Mouse (Mus musculus): Measurements from ENCODE around the gene Gm49398. TPM values are rescaled to one million over a fixed set of nuclear protein-coding genes. Genes with fewer than 3 reads are reported as not detected.

The Gm49398 gene
- not detected in 2 replicates for polyA plus RNA-seq (2012)

DNA sequence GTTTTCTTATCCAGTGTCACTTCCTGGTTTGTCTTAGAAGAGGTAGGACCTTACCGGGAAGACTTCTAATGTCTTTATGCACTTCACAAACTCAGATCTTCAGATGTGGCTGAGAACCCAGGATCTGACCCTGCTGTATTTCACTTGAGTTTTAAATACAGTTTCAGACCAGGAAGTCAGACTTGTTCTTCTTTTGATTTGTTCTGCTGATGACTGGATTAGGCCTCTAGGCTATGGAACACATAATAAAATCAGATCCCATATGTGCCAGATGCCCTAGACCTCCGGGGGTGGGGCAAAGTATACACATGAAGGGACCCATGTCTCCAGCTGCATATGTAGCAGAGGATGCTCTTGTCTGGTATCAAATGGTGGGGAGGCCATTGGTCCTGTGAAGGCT is at the start of gene Gm49398:
Gm49398 (minus strand) TSS at position 101 of the 400 bp plus-strand sequence.
- TF ChIP-seq GATA1 (IDR thresholded peaks at IDR 0.05; ENCODE audit: low read length), result no peak

DNA sequence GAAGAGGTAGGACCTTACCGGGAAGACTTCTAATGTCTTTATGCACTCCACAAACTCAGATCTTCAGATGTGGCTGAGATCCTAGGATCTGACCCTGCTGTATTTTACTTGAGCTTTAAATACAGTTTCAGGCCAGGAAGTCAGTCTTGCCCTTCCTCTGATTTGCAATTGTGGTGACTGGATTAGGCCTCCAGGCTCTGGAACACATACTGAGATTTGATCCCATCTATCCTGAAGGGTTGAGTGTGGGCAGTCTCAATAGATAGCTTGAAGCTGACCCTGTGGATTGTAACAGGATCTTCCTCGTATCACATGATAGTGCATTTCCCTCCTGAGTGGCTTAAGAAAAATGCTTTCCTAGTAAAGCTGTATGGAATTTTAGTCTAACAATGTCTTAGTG is 33.4 kb downstream of the Gm49398 start, which contains the start of gene Cts8:
Cts8 (minus strand) TSS at position 101 of the 400 bp plus-strand sequence.
- TF ChIP-seq GATA1 (IDR thresholded peaks at IDR 0.05; ENCODE audit: low read length), result no peak

DNA sequence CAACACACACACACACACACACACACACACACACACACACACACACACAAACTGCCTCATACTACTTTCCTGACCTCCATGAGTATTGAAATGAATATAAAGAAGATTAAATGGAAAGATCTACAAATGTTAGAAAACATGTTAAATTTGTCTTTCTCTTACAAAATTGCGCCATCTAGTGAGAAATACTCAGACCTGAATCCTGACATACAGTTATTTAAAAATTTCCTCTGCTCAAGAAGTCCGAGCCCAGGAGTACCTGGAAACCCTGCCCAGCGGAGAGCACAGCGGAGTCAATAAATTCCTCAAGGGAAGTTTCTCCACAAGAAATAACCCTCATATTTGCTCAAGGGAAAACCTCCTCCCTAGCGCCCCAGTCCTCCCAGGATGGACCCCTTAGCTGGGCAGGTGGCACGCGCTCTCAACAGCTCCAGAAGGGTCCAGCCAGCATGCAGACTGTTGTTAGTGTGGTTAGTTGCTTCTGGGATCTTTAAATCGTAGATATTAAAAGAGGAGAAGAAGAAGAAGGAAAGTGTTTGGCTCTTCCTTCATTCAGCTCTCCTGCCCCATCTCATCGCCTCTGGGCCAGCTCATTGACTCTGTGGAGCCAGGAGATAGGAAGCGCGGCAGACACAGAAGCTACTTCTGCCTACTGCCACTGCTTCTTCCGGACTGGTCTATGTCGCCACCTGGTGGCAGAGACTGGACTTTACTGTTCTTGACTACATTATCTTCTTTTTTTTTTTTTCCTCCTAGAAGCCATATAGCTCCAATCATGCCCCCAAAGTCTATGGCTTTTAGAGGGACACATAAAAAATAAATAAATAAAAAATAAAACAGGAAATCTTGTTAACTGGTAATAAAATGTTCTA is 47.3 kb downstream of the Gm49398 start:
- no peak for TF ChIP-seq GATA1 (IDR thresholded peaks at IDR 0.05; ENCODE audit: low read length)

DNA sequence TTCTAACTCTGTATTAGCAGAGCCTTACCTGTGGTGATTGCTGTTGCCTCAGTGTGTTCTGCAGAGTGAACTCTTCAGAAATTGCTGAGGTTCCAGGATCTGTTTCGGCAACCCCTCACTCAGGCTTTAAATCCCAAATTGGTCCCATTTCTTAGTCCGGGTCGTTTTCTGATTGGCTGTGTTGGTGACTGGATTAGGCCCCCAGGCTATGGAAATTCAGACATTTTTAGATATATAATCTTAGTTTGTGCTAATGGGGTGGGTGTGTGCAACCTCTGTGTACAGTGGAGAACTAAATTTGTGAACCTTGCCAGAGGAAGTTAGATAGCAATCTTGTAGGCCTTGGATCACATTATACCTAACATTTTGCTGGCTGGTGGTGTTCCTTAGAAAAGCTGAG is 85.3 kb downstream of the Gm49398 start, which contains the start of gene Cts6:
Cts6 (minus strand) TSS at position 101 of the 400 bp plus-strand sequence.
- no peak for TF ChIP-seq GATA1 (IDR thresholded peaks at IDR 0.05; ENCODE audit: low read length)

Other genes with a start within 250 kb of the Gm49398 start
- gene Ctsq, start 248.2 kb downstream of the Gm49398 start, polyA plus RNA-seq (2012), result not detected in 2 replicates
- not detected in 2 replicates for gene Ctsr, start 124.6 kb downstream of the Gm49398 start, polyA plus RNA-seq (2012)
- not detected in 2 replicates for gene Cts6, start 85.4 kb downstream of the Gm49398 start, polyA plus RNA-seq (2012)
- gene Cts8, start 33.5 kb downstream of the Gm49398 start, polyA plus RNA-seq (2012), result not detected in 2 replicates
- gene Cts7, start 69.4 kb upstream of the Gm49398 start, polyA plus RNA-seq (2012), result not detected in 2 replicates